Mouse (Mus musculus) testis, adult 2 months (tissue): ENCODE data around the gene Ncln.

ENCODE experiments used
- CTCF ChIP-seq: fragments of 200-500 bp; IDR thresholded peaks from 2 replicates; pipeline ENCODE4 v1.5.1; 2012; ENCODE audit warnings: low read depth, mild to moderate bottlenecking, inconsistent platforms, low read length, moderate library complexity; ENCODE audit not compliant: control insufficient read depth, insufficient read depth, insufficient replicate concordance
- POLR2A ChIP-seq: fragments of 200-500 bp; IDR thresholded peaks from 2 replicates; pipeline ENCODE4 v1.6.1; 2012; ENCODE audit warnings: low read depth, mild to moderate bottlenecking, inconsistent platforms, low read length, moderate library complexity; ENCODE audit not compliant: control insufficient read depth

DNA sequence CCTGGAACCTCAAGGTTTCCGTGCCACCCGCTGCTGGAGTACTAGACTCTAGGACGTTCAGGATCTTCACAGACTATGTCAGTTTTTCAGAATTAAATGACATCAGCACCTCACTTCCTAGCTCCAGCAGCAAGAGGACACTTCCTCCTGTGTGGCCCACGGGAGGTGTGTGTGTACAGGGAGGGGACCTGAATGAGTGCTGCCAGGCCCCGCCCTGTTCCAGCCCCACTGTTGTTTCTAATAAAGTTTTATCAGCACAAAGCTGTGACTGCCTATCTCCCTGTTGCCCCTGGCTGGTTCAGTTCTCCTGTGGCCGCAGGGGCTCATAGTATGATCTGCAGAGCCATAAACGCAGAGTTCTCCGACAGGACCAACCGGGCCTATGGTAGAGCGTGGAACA, 21.7 kb downstream of the Ncln start:
- TF ChIP-seq POLR2A (no peak), CTCF (no peak)
